Mouse (Mus musculus) limb, embryonic 15.5 days (tissue): ENCODE measurements around the gene Ankrd44. TPM values are rescaled to one million over a fixed set of nuclear protein-coding genes. Genes with fewer than 3 reads are reported as not detected.

Source experiments
- ATAC-seq: fragments of 200-750 bp; cut with Nextera tagmentation; 2 replicates; pipeline ENCODE4 v1.8.0; 2017; ENCODE audit warnings: low read depth, moderate TSS enrichment; ENCODE audit not compliant: insufficient number of reproducible peaks, low FRiP score, low TSS enrichment
- H3K27ac ChIP-seq: fragments of 300-500 bp; sonication (generic); 2 replicates; pipeline ENCODE4 v1.5.1; 2015; ENCODE audit warnings: moderate library complexity, mild to moderate bottlenecking, inconsistent platforms
- H3K27me3 ChIP-seq: fragments of 300-500 bp; sonication (generic); 2 replicates; pipeline ENCODE4 v1.6.1; 2015; ENCODE audit warnings: inconsistent platforms
- H3K36me3 ChIP-seq: fragments of 300-500 bp; sonication (generic); 2 replicates; pipeline ENCODE4 v1.6.1; 2015; ENCODE audit warnings: inconsistent platforms
- H3K4me1 ChIP-seq: fragments of 300-500 bp; sonication (generic); 2 replicates; pipeline ENCODE4 v1.6.1; 2015; ENCODE audit warnings: inconsistent platforms
- H3K4me2 ChIP-seq: fragments of 300-500 bp; sonication (generic); 2 replicates; pipeline ENCODE4 v1.6.1; 2015; ENCODE audit warnings: mild to moderate bottlenecking, inconsistent platforms
- H3K4me3 ChIP-seq: fragments of 300-500 bp; sonication (generic); 2 replicates; pipeline ENCODE4 v1.5.1; 2015; ENCODE audit warnings: mild to moderate bottlenecking, inconsistent platforms
- H3K9ac ChIP-seq: fragments of 300-500 bp; sonication (generic); 2 replicates; pipeline ENCODE4 v1.6.1; 2015; ENCODE audit warnings: inconsistent platforms
- H3K9me3 ChIP-seq: fragments of 300-500 bp; sonication (generic); 2 replicates; pipeline ENCODE4 v1.6.1; 2016; ENCODE audit warnings: inconsistent platforms
- WGBS: fragments of 180-500 bp; shearing (Covaris S2); methylation state at CpG from one replicate; pipeline ENCODE4 v1.1.7; 2015; 5-methylcytosine and 5-hydroxymethylcytosine counted together
- polyA plus RNA-seq: library from polyadenylated mRNA; unstranded; fragments of >200 nt; fragmentation: Nextera tagmentation; extraction: Ambion mirVana; gene quantifications from 2 replicates; pipeline ENCODE4 v1.2.1, GENCODE M21; 2015

Gene Ankrd44
- polyA plus RNA-seq, 1 experiment from 2014 or later, result 19.1 TPM

DNA sequence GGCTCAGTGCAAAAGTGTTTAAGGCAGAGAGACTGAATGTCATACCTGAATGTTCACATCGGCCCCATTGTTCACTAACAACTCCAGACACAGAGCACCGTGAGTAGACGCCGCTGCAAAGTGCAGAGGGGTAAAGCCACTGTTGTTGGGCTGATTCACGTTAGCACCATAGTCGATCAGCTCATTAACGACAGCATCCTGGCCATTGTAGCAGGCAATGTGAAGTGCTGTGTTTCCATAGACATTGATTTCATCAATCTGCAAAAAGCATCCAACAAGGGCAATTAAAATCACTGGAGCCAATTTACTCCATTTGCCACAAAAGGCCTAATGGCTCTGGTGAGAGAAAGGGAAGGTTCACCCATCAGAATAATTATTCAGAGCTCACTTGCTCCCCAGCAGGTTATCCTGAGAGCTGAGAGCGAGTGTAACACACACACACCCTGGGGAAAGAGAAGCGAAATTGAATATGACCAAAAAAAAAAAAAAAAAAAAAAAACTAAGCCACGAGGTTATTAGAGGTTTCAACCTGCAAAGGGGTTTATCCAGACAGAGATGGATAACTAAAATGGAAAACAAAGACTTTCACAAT is 163.9 kb downstream of the Ankrd44 start:
- Histone ChIP-seq H3K9ac (no peak overlapping the region), H3K36me3 (peaks cover 15% of the 10 kb centered on the region), H3K9me3 (no peaks in the 10 kb centered on the region), H3K4me3 (no peak overlapping the region), H3K27ac (no peak overlapping the region), H3K27me3 (no peaks in the 10 kb centered on the region), H3K4me2 (no peak overlapping the region), H3K4me1 (no peaks in the 10 kb centered on the region)
- WGBS, result 83% methylated on average over 10 of the region's 10 CpGs
- ATAC-seq, result no peak

GRCm38 (mm10) chr1:54759841-54760240 is 166.3 kb downstream of the Ankrd44 start:
- H3K27me3 ChIP-seq, result no peaks in the 10 kb centered on the region
- H3K4me3 ChIP-seq, result no peak overlapping the region
- ATAC-seq, result no peak
- H3K9ac ChIP-seq, result no peak overlapping the region
- no peak overlapping the region for H3K27ac ChIP-seq
- no peaks in the 10 kb centered on the region for H3K4me1 ChIP-seq
- H3K4me2 ChIP-seq, result no peak overlapping the region
- H3K36me3 ChIP-seq, result peaks cover 15% of the 10 kb centered on the region
- H3K9me3 ChIP-seq, result no peaks in the 10 kb centered on the region

GRCm38 (mm10) chr1:54757291-54757690 is 168.9 kb downstream of the Ankrd44 start:
- Histone ChIP-seq H3K36me3 (peaks cover 15% of the 10 kb centered on the region), H3K27ac (no peak overlapping the region), H3K4me2 (no peak overlapping the region), H3K9me3 (no peaks in the 10 kb centered on the region), H3K4me3 (no peak overlapping the region), H3K9ac (no peak overlapping the region), H3K27me3 (no peaks in the 10 kb centered on the region), H3K4me1 (no peaks in the 10 kb centered on the region)
- ATAC-seq, result no peak
- 87% methylated on average over 3 of the region's 3 CpGs for WGBS

DNA sequence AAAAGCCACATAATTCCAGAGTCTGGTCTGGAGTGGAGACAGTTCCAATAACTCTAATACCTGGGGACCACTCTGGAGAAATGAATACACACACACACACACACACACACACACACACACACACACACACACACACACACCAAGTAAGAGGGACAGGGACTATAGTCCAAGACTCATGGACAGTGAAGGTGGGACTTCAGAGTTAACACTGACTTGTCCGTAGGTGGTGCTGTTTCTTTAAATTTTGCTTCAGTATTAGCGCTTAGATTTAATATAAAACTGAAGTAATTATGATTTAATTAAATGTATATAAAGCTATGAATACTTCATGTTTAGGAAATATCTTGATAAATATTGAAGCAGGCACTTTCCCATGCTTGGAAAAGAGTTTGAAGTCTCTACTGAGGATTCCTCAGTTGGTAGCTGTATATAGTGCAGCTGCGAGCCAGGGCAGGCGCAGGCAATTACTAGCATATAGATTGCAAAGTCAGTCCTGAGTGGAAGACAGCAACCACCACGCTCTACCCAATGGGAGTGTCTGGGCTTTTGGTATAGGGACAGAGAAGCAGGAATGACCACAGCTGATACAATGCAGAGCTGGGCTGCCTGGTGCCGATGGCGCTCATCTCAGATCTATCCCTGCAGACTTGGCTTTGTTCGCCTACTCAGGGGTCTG is 170.4 kb downstream of the Ankrd44 start:
- ATAC-seq, result no peak

DNA sequence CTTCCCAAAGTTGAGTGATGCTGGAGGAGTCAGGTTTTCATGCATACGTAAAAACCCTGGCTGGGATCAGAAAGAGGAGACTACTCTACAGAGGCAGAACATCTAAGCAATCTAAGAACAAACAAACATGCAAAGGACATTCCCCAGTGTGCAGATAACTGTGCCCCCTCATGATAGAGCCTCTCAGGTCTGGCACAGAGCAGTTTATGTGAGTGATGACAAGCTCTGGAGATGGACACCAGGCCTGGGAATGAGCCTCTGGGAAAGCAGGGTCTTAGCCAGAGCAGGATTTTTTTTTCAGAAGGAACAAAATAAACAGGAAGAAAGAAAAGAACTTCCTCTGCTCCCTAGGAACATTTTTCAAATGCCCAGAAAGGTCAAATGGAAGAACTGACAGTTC is 176.2 kb downstream of the Ankrd44 start:
- ATAC-seq, result no peak
- no peak overlapping the region for H3K27ac ChIP-seq
- WGBS, result 61% methylated on average over 1 of the region's 1 CpGs

More for the DNA sequence above, 170.4 kb downstream of the Ankrd44 start:
- 83% methylated on average over 8 of the region's 8 CpGs for WGBS
- Histone ChIP-seq H3K27ac (no peak overlapping the region), H3K27me3 (no peaks in the 10 kb centered on the region), H3K4me2 (no peak overlapping the region), H3K9ac (no peak overlapping the region), H3K9me3 (no peaks in the 10 kb centered on the region), H3K36me3 (peaks cover 7% of the 10 kb centered on the region), H3K4me3 (no peak overlapping the region), H3K4me1 (no peaks in the 10 kb centered on the region)

DNA sequence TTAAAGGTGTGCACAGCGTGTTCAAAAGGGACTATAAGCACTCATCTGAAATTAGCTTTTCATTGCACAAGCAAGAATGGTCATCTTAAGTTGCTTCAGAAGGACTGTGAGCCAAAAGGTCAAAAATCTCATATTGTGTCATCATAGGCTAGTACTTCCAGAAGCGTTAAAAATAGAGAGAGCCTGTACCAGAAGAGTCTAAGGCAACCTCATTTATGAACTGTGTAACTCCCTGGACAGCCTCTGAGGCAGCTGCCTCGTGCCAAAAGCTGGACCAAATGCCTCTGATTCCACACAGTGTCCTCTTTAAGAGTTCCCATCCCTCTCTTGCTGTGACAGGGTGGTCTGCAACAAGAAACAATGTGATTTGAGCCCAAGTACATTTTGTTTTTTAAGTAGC is 176.7 kb downstream of the Ankrd44 start:
- H3K9ac ChIP-seq, result no peak overlapping the region
- no peaks in the 10 kb centered on the region for H3K4me1 ChIP-seq
- H3K4me3 ChIP-seq, result no peak overlapping the region
- 69% methylated on average over 3 of the region's 3 CpGs for WGBS
- H3K4me2 ChIP-seq, result no peak overlapping the region
- H3K27me3 ChIP-seq, result no peaks in the 10 kb centered on the region
- no peak for ATAC-seq
- no peaks in the 10 kb centered on the region for H3K9me3 ChIP-seq
- no peak overlapping the region for H3K27ac ChIP-seq
- peaks cover 7% of the 10 kb centered on the region for H3K36me3 ChIP-seq

More for the DNA sequence above, 176.2 kb downstream of the Ankrd44 start:
- Histone ChIP-seq H3K27me3 (no peaks in the 10 kb centered on the region), H3K4me1 (no peaks in the 10 kb centered on the region), H3K4me3 (no peak overlapping the region), H3K9ac (no peak overlapping the region), H3K36me3 (peaks cover 7% of the 10 kb centered on the region), H3K4me2 (no peak overlapping the region), H3K9me3 (no peaks in the 10 kb centered on the region)

GRCm38 (mm10) chr1:54747785-54748420 is 178.3 kb downstream of the Ankrd44 start:
- Histone ChIP-seq H3K9ac (no peak overlapping the region), H3K4me3 (no peak overlapping the region), H3K4me1 (no peaks in the 10 kb centered on the region), H3K27ac (no peak overlapping the region), H3K9me3 (no peaks in the 10 kb centered on the region), H3K36me3 (peaks cover 10% of the 10 kb centered on the region), H3K27me3 (no peaks in the 10 kb centered on the region), H3K4me2 (no peak overlapping the region)
- ATAC-seq, result no peak
- 47% methylated on average over 8 of the region's 8 CpGs for WGBS

- ATAC-seq, result no peak
- no peak overlapping the region for H3K4me3 ChIP-seq
- no peak overlapping the region for H3K27ac ChIP-seq
- H3K36me3 ChIP-seq, result peaks cover 6% of the 10 kb centered on the region; the same call in 1 of the 2 replicates
- no peaks in the 10 kb centered on the region for H3K9me3 ChIP-seq
- H3K9ac ChIP-seq, result no peak overlapping the region
- H3K4me1 ChIP-seq, result no peaks in the 10 kb centered on the region
- no peak overlapping the region for H3K4me2 ChIP-seq
- no peaks in the 10 kb centered on the region for H3K27me3 ChIP-seq
Observed at GRCm38 (mm10) chr1:54745666-54746065, 180.5 kb downstream of the Ankrd44 start.

- WGBS, result 85% methylated on average over 5 of the region's 5 CpGs
- Histone ChIP-seq H3K27ac (no peak overlapping the region), H3K27me3 (no peaks in the 10 kb centered on the region), H3K4me1 (no peaks in the 10 kb centered on the region), H3K9ac (no peak overlapping the region), H3K4me2 (no peak overlapping the region), H3K36me3 (peaks cover 6% of the 10 kb centered on the region; the same call in 1 of the 2 replicates), H3K4me3 (no peak overlapping the region), H3K9me3 (no peaks in the 10 kb centered on the region)
- no peak for ATAC-seq
Observed at GRCm38 (mm10) chr1:54744171-54744570, 182.0 kb downstream of the Ankrd44 start.

GRCm38 (mm10) chr1:54743072-54743471 is 183.1 kb downstream of the Ankrd44 start:
- 76% methylated on average over 8 of the region's 8 CpGs for WGBS
- Histone ChIP-seq H3K36me3 (peaks cover 6% of the 10 kb centered on the region; the same call in 1 of the 2 replicates), H3K27ac (no peak overlapping the region), H3K9me3 (no peaks in the 10 kb centered on the region), H3K27me3 (no peaks in the 10 kb centered on the region), H3K9ac (no peak overlapping the region), H3K4me2 (no peak overlapping the region), H3K4me1 (no peaks in the 10 kb centered on the region), H3K4me3 (no peak overlapping the region)
- no peak for ATAC-seq

DNA sequence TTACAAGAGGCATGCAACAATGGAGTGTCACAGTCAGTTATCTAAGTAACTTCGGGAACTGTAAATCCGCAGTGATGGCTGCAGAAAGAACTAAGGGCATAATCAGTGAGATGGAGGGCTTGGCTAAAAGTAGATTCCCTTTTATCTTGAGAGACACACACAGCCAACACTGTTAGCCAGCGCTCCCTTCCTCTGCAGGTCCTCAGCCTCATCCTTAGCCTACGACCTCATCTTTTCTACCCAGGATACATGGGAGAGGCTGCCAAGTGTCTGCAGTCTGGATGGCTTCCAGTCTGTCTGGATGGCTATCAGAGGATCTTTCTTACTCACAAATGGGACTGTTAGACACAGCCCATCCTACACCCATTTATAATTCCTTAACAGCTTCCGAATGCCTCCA is 185.3 kb downstream of the Ankrd44 start:
- peaks cover 6% of the 10 kb centered on the region; the same call in 1 of the 2 replicates for H3K36me3 ChIP-seq
- no peaks in the 10 kb centered on the region for H3K9me3 ChIP-seq
- H3K27ac ChIP-seq, result no peak overlapping the region
- 85% methylated on average over 5 of the region's 5 CpGs for WGBS
- H3K4me3 ChIP-seq, result no peak overlapping the region
- no peaks in the 10 kb centered on the region for H3K27me3 ChIP-seq
- ATAC-seq, result no peak
- H3K9ac ChIP-seq, result no peak overlapping the region
- no peaks in the 10 kb centered on the region for H3K4me1 ChIP-seq
- no peak overlapping the region for H3K4me2 ChIP-seq

DNA sequence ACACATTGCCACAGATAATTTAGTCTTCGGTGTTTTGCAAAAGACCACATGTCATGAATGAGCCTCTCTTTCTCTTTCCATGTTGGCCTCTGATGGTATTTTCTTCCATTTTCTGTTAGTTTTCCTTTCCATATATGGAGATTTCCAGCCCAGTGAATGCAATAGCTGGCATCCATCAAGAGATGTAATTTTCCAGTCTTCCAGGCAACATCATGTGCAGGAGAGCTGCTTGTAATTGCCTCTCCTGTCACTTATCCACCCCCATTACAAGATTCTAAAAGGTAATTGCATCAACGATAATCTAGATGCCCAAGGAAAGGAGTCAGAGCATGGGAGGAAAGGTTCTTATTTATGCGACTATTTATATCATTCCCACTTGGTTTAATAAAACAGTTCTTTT is 188.7 kb downstream of the Ankrd44 start:
- peaks cover 2% of the 10 kb centered on the region; the same call in 1 of the 2 replicates for H3K36me3 ChIP-seq
- ATAC-seq, result no peak
- WGBS, result 78% methylated on average over 3 of the region's 3 CpGs
- H3K4me1 ChIP-seq, result peaks cover 3% of the 10 kb centered on the region; the same call in 1 of the 2 replicates
- no peaks in the 10 kb centered on the region for H3K9me3 ChIP-seq
- H3K9ac ChIP-seq, result no peak overlapping the region
- no peak overlapping the region for H3K4me3 ChIP-seq
- H3K27me3 ChIP-seq, result no peaks in the 10 kb centered on the region
- H3K4me2 ChIP-seq, result no peak overlapping the region
- no peak overlapping the region for H3K27ac ChIP-seq
